ENCODE assay signal across 10 mouse cellular contexts in the genomic region with DNA sequence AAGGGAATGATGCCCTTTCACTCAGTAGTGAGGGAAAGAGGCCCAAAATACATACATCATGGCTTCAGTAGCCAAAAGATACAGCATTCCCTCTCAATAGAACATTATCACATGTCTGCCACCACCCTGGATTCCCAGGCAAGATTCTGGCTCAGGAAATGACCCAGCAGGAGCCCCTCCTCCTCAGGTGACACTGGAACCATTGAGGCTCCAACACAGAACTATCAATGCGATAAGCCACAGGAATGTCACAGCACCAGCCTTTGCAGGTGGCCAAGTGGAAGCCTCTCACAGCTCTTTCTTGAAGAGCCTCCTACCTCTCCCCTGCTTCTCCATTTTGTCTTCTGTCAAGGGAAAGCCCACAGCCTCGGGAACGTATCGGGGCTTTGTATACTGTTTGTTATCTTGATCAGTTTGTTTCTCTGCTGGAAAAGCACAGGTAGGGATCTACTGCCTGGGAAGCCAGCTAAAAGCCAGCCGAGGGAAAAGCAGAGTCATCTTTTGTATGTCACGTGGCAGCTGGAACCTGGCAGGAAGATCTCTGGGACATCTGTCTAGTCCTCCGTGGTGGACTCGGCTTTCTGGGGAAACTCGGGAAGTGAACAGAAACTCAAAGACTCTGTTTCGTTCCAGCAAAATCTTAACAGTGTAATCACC.
DNase-seq lines count a peak whose midpoint lies in the region; ATAC-seq and TF ChIP-seq lines count a peak whose summit lies in the region.
"Had no signal": no experiment of that assay in that cellular context is flagged by ENCODE, and none has a peak within 500 bp of the region (broad histone marks: within the 10 kb centered on the region; RNA-seq: fewer than 3 reads in every experiment).

No protein-coding gene starts in this region.

- peaks cover 45% of the 10 kb centered on the region for H3K4me1 ChIP-seq in heart, embryonic 13.5 days
- H3K4me1 ChIP-seq in midbrain, embryonic 13.5 days (replicated peaks) = peaks cover 19% of the 10 kb centered on the region
- 0 out of 2 replicates have a peak, but pooled peaks cover 2% of the 10 kb centered on the region for H3K4me1 ChIP-seq in midbrain, embryonic 14.5 days (ENCODE audit: control insufficient read depth, insufficient read depth, low read length)
- peaks cover 31% of the 10 kb centered on the region for H3K4me1 ChIP-seq in kidney, embryonic 14.5 days (ENCODE audit: control insufficient read depth, insufficient read depth, low read length)
- no peaks in the 10 kb centered on the region; the same call in 1 of the 2 replicates for H3K4me1 ChIP-seq in stomach, postnatal 0 days (replicated peaks; ENCODE audit: control insufficient read depth, insufficient read depth)

- DNase-seq in heart, adult 9 months (ENCODE audit: low spot score in 2 of 2) = no peak
- DNase-seq in midbrain, embryonic 14.5 days = no peak
- no peak for DNase-seq in stomach, postnatal 0 days (ENCODE audit: low spot score)
- DNase-seq in thymus, postnatal 14 days = no peak
- no peak for DNase-seq in heart, adult 8-10 months (ENCODE audit: low spot score)
- DNase-seq: heart, postnatal 36 days had no signal

- 62% methylated on average over 10 of the region's 10 CpGs for WGBS in heart, embryonic 13.5 days
- 88% methylated on average over 10 of the region's 10 CpGs for WGBS in midbrain, embryonic 13.5 days
- 86% methylated on average over 10 of the region's 10 CpGs for WGBS in midbrain, embryonic 14.5 days
- WGBS in kidney, embryonic 14.5 days = 78% methylated on average over 10 of the region's 10 CpGs
- 46% methylated on average over 10 of the region's 10 CpGs for WGBS in stomach, postnatal 0 days

- TF ChIP-seq EP300 in stomach, postnatal 0 days (optimal IDR thresholded peaks at IDR 0.05) = no peak

- H3K4me2 ChIP-seq in heart, embryonic 13.5 days = no peak overlapping the region
- no peak overlapping the region for H3K4me2 ChIP-seq in midbrain, embryonic 13.5 days (replicated peaks)
- no peak overlapping the region for H3K4me2 ChIP-seq in midbrain, embryonic 14.5 days (ENCODE audit: low read length)
- H3K4me2 ChIP-seq in kidney, embryonic 14.5 days (replicated peaks; ENCODE audit: low read depth, low read length) = no peak overlapping the region
- no peak overlapping the region for H3K4me2 ChIP-seq in stomach, postnatal 0 days (replicated peaks; ENCODE audit: low read depth)

- TF ChIP-seq CTCF in stomach, postnatal 0 days (IDR thresholded peaks at IDR 0.05; ENCODE audit: low read depth) = no peak

- no peaks in the 10 kb centered on the region for H3K9me3 ChIP-seq in heart, embryonic 13.5 days
- H3K9me3 ChIP-seq in midbrain, embryonic 13.5 days = no peaks in the 10 kb centered on the region
- no peaks in the 10 kb centered on the region for H3K9me3 ChIP-seq in midbrain, embryonic 14.5 days (ENCODE audit: control insufficient read depth, low read length)
- no peaks in the 10 kb centered on the region for H3K9me3 ChIP-seq in kidney, embryonic 14.5 days (ENCODE audit: control insufficient read depth, low read length)
- no peaks in the 10 kb centered on the region for H3K9me3 ChIP-seq in stomach, postnatal 0 days (ENCODE audit: control insufficient read depth, low read length)

- no peaks in the 10 kb centered on the region for H3K27me3 ChIP-seq in heart, embryonic 13.5 days (replicated peaks)
- H3K27me3 ChIP-seq in midbrain, embryonic 13.5 days = no peaks in the 10 kb centered on the region
- H3K27me3 ChIP-seq in midbrain, embryonic 14.5 days (ENCODE audit: control insufficient read depth, insufficient read depth, low read length) = no peaks in the 10 kb centered on the region
- H3K27me3 ChIP-seq in kidney, embryonic 14.5 days (ENCODE audit: control insufficient read depth, insufficient read depth, low read length) = no peaks in the 10 kb centered on the region
- H3K27me3 ChIP-seq in stomach, postnatal 0 days (ENCODE audit: control insufficient read depth, insufficient read depth, low read length) = no peaks in the 10 kb centered on the region

- H3K4me3 ChIP-seq in heart, embryonic 13.5 days = no peak overlapping the region
- H3K4me3 ChIP-seq in midbrain, embryonic 13.5 days (replicated peaks) = no peak overlapping the region
- no peak overlapping the region for H3K4me3 ChIP-seq in midbrain, embryonic 14.5 days (replicated peaks; ENCODE audit: low read depth, low read length)
- no peak overlapping the region for H3K4me3 ChIP-seq in kidney, embryonic 14.5 days (ENCODE audit: low read length)
- H3K4me3 ChIP-seq in stomach, postnatal 0 days (ENCODE audit: low read depth, low read length) = no peak overlapping the region

- H3K9ac ChIP-seq in heart, embryonic 13.5 days = no peak overlapping the region
- H3K9ac ChIP-seq in midbrain, embryonic 13.5 days (replicated peaks) = no peak overlapping the region
- H3K9ac ChIP-seq in midbrain, embryonic 14.5 days (replicated peaks; ENCODE audit: low read length) = no peak overlapping the region
- no peak overlapping the region for H3K9ac ChIP-seq in kidney, embryonic 14.5 days (ENCODE audit: low read depth, low read length)
- no peak overlapping the region for H3K9ac ChIP-seq in stomach, postnatal 0 days (ENCODE audit: low read length)

- no peak for ATAC-seq in heart, embryonic 13.5 days (ENCODE audit: extremely low read depth, insufficient number of reproducible peaks, low FRiP score, low TSS enrichment)
- no peak for ATAC-seq in midbrain, embryonic 13.5 days
- ATAC-seq in midbrain, embryonic 14.5 days (ENCODE audit: low FRiP score, low TSS enrichment) = no peak
- ATAC-seq in kidney, embryonic 14.5 days (ENCODE audit: low FRiP score, low TSS enrichment) = no peak
- 0 out of 2 replicates have a peak, but pooled peaks have one; percentile 33 for ATAC-seq in stomach, postnatal 0 days (ENCODE audit: low FRiP score, low TSS enrichment)
- ATAC-seq: CD4-positive, CD25-positive, alpha-beta regulatory T cell, adult 4 months had no signal

- peak overlapping the region; percentile 55 for H3K27ac ChIP-seq in heart, embryonic 13.5 days (replicated peaks)
- H3K27ac ChIP-seq in midbrain, embryonic 13.5 days = peak overlapping the region; percentile 32; the same call in 1 of the 2 replicates
- H3K27ac ChIP-seq in midbrain, embryonic 14.5 days (replicated peaks; ENCODE audit: low read depth, low read length) = no peak overlapping the region
- H3K27ac ChIP-seq in kidney, embryonic 14.5 days (ENCODE audit: low read depth, low read length) = peak overlapping the region; percentile 59; the same call in 1 of the 2 replicates
- no peak overlapping the region; the same call in 1 of the 2 replicates for H3K27ac ChIP-seq in stomach, postnatal 0 days (replicated peaks)

- 0 out of 2 replicates have a peak, but pooled peaks cover 6% of the 10 kb centered on the region for H3K36me3 ChIP-seq in heart, embryonic 13.5 days
- peaks cover 19% of the 10 kb centered on the region for H3K36me3 ChIP-seq in midbrain, embryonic 13.5 days
- peaks cover 7% of the 10 kb centered on the region; the same call in 1 of the 2 replicates for H3K36me3 ChIP-seq in midbrain, embryonic 14.5 days (ENCODE audit: control insufficient read depth, insufficient read depth, low read length)
- H3K36me3 ChIP-seq in kidney, embryonic 14.5 days (ENCODE audit: control insufficient read depth, insufficient read depth, low read length) = no peaks in the 10 kb centered on the region
- H3K36me3 ChIP-seq in stomach, postnatal 0 days (ENCODE audit: control insufficient read depth, insufficient read depth, low read length) = no peaks in the 10 kb centered on the region

Comparison
In these comparisons a context has a peak if more than half of its experiments do, and no peak if none do; other contexts are left out.
1. H3K27ac ChIP-seq: peak in heart, embryonic 13.5 days (single experiment), midbrain, embryonic 13.5 days (single experiment) and kidney, embryonic 14.5 days (single experiment); none in midbrain, embryonic 14.5 days (single experiment) and stomach, postnatal 0 days (single experiment).